Mouse (Mus musculus) lung, postnatal 36 days (tissue): Measurements from ENCODE around the gene Slc25a39.
A peak's percentile ranks its signal among the peaks of the same experiment; 100 is the strongest.
"Not testable (repeated sequence)": the region's sequence is repeated elsewhere in the genome, so short reads cannot be mapped to it uniquely, and the experiment has no call there.

ENCODE experiments used
- DNase-seq: peaks from one replicate; pipeline ENCODE4 v3.0.0; 2022; ENCODE audit warnings: mixed read lengths

The Slc25a39 gene

GRCm38 (mm10) chr11:102410345-102410744 lies 2.6 kb upstream of the Slc25a39 start:
- not testable (repeated sequence) for DNase-seq

GRCm38 (mm10) chr11:102409795-102410330 lies 2.1 kb upstream of the Slc25a39 start:
- no peak for DNase-seq

GRCm38 (mm10) chr11:102408888-102409794 lies 1.4 kb upstream of the Slc25a39 start:
- no peak for DNase-seq

- DNase-seq, result peak; percentile 99
Observed at GRCm38 (mm10) chr11:102408344-102408876, 664 bp upstream of the Slc25a39 start.

- DNase-seq, result peak; percentile 91
Observed at GRCm38 (mm10) chr11:102406900-102407833, 579 bp downstream of the Slc25a39 start.

GRCm38 (mm10) chr11:102406401-102406800 lies 1.3 kb downstream of the Slc25a39 start:
- DNase-seq, result no peak

- no peak for DNase-seq
Observed at GRCm38 (mm10) chr11:102405544-102406285, 2.0 kb downstream of the Slc25a39 start.

GRCm38 (mm10) chr11:102404161-102405010 lies 3.4 kb downstream of the Slc25a39 start:
- DNase-seq, result peak; percentile 29

GRCm38 (mm10) chr11:102403657-102404056 lies 4.1 kb downstream of the Slc25a39 start:
- DNase-seq, result no peak

- no peak for DNase-seq
Observed at GRCm38 (mm10) chr11:102401898-102402500, 5.7 kb downstream of the Slc25a39 start.

GRCm38 (mm10) chr11:102400513-102401084 lies 7.1 kb downstream of the Slc25a39 start:
- DNase-seq, result no peak

GRCm38 (mm10) chr11:102399610-102400072 lies 8.1 kb downstream of the Slc25a39 start:
- DNase-seq, result no peak

GRCm38 (mm10) chr11:102399107-102399506 lies 8.6 kb downstream of the Slc25a39 start:
- no peak for DNase-seq

GRCm38 (mm10) chr11:102398007-102398825 lies 9.5 kb downstream of the Slc25a39 start:
- peak; percentile 34 for DNase-seq

- no peak for DNase-seq
Observed at GRCm38 (mm10) chr11:102396671-102397141, 11.0 kb downstream of the Slc25a39 start.

- no peak for DNase-seq
Observed at GRCm38 (mm10) chr11:102396263-102396662, 11.5 kb downstream of the Slc25a39 start.

- DNase-seq, result no peak
Observed at GRCm38 (mm10) chr11:102395250-102395649, 12.5 kb downstream of the Slc25a39 start.

- DNase-seq, result no peak
Observed at GRCm38 (mm10) chr11:102394421-102395124, 13.2 kb downstream of the Slc25a39 start.
